Mouse (Mus musculus): ENCODE results near the gene Phyhipl.
A peak's percentile ranks its signal among the peaks of the same experiment; 100 is the strongest.

Phyhipl gene

DNA sequence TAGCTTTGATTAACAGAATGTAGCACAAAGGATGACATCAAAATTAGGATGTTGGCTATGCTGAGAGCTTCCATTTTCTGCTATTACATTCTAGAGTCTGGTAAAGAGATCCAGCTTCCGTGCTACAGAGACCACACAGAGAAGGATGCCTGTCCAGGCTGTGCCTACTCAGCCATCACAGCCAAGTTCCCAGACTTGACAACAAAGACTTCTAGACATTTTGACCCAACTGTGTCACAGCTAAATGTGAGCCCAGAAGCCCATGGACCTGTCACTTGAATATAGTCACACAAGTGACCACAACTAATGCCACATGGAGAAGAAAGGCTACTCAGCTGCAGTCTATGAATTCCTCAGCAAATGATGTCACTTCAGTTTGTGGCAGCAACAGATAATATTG, 24.6 kb downstream of the Phyhipl start:
- DNase-seq = no peak

DNA sequence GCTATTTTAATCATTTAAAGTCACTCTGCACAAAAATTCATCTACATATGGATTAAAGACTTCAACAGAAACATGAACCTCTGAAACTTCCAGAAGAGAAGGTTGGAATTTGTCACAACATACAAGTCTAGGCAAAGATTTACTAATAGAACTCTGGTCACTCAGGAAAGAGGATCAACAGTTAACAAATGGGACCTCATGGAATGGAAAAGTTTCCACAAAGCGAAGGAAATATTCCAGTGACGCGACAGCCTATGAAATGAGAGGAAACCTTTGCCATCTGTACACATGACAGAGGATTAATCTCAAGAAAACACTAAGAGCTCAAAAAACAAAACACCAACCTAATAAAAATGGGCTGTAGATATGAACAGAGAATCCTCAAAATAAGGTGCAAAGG, 32.3 kb downstream of the Phyhipl start:
- no peak for DNase-seq

DNA sequence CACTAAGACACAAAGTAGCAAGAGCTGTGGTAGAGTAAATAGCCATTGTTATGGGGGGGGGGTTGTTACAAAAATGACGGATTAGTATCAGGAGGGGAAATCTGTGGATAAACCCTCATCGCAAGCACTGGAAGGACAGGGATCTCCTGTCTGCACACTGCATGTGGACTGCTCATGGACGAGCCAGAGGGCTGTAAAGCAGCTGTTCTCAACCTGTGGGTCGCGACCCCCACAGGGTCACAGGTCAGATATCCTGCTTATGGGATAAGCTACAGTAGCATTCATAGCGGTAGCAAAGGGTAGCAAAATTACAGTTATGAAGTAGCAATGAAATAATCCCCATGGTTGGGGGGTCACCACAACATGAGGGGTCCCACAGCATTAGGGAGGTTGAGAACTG, 39.4 kb downstream of the Phyhipl start:
- no peak for DNase-seq

DNA sequence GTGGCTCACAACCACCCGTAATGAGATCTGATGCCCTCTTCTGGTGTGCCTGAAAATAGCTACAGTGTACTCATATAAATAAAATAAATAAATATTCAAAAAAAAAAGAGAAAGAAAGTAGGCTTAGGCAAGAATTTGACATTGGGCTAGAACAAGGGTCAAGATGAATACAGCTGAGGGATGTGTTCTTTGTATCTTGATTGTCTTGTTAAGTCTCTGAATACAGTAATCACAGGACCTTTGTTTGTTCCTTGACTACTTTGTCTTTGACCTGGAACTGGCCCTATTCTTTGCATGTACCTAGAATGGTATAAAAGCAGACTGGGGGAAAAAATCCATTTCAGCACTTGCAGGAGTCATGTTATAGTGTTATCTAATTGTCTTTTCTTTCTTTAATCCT, 44.1 kb downstream of the Phyhipl start:
- DNase-seq = no peak

DNA sequence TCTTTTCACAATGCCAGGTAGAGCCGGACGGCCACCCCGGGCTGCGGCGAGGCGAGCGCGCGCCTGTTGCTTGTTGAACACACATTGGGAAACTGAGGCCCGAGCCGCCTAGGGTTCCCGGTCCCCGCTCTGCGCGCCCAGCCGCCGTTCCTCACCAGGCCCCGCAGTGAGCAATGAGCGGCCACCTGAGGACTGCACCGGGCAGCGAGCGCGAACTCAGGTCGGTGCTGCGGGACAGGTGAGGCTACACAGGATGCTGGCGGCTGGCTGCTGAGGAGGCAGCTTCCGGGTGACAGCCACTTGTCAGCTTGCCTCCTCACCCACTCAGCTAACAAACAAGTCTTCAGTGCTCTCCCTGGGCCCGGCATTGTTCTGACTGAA, 55.9 kb downstream of the Phyhipl start:
- no peak for DNase-seq

DNA sequence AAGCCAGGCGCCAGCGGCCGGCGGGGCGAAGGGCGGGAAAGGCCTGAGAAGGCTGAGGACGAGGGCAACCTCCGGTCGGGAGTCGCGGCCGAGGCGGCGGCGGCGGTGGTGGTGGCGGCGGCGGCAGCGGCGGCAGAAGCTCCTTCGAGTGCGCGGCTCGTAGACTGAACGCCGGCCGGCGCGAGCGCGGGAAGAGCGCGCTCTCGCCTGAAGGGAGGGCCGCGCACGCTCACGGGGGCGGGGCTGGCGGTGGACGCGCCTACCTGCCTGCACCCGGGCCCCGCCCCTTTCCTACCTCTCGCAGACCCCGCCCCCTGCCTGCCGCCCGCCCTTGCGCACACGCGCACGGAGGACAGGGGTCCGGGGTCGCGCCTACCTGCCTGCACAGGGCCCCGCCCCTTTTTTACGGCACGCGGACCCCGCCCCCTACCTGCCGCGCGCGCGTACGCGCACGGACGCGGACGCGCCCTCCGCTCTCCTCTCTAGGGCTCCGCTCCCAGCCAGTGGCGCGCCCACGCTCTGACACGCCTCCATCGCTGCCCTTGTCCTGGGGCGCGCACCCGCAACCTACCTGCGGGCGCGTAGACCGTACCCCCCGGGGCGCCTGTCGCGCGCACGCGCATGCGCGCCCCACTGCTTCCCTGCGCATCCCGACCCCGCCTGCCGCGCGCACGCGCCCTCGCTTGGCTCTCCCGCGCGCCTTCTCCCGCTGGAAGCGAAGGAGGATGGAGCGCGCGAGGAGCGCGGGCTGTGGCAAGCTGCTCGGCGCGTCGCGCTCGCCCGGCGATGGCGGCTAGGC, 56.4 kb downstream of the Phyhipl start:
- peak; percentile 68 for DNase-seq

DNA sequence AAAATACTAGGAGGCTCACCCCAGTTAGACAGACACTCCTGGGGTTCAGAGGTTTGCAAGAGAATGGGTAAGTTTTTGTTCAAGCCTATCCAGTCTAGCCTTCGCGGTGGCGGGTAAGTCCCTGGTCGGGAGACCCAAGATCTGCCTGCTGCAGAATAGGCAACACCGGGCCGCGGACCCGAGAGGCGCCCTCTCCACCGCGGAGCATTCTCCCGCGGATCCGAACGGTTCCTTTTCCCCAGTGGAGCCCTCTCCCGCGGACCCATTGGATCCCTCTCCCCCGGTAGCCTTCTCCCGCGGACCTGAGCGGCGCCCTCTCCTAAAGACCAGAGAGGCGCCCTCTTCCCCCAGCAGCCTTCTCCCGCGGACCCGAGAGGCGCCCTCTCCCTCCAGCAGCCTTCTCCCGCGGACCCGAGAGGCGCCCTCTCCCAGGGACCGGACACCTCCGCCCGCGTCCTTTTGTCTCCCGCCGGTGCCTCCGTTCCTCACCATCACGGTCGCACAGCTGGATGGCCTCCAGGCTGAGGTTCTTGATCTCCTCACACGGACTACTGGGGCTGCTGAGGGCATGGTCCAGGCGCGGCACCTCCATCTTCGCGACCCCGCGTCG, 57.1 kb downstream of the Phyhipl start:
- DNase-seq = peak; percentile 3

DNA sequence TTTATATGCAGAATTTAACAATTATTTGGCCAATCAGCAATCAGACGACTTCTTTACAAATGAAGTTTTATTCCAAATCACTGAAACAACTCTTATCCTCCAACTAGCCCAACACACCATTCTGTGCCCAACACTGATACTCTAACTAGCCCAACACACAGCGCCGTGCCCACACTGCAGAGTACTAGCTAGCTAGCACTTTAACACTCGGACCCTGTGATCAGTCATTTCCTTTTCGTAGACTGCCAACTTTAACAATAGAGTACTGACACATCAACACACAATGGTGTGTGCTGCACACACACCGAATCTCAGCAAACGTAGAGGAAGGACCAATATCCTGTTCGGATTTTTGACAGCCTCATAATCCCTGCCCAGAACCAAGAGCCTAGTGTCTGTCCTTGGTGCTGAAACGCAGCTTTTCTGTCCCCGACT, 57.7 kb downstream of the Phyhipl start:
- DNase-seq = peak; percentile 23

DNA sequence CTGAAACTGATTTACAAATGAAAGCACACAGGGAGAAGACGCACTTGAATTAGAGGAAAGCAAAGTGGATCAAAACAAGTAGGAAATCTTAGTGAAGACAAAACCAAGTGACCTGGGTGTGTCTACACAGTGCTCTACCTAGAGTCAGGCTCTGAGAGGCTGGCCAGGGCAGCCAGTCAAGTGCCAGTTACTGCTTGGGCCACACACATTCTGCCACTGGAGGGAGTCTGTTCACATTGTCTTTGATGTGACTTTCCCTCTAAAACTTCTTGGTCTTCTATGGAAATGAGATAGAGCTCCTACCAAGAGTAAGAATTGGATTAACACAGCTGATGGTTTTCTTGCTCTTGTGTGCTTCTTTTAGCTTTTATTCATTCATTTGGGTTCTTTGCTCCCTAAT, 61.8 kb downstream of the Phyhipl start:
- DNase-seq = no peak

DNA sequence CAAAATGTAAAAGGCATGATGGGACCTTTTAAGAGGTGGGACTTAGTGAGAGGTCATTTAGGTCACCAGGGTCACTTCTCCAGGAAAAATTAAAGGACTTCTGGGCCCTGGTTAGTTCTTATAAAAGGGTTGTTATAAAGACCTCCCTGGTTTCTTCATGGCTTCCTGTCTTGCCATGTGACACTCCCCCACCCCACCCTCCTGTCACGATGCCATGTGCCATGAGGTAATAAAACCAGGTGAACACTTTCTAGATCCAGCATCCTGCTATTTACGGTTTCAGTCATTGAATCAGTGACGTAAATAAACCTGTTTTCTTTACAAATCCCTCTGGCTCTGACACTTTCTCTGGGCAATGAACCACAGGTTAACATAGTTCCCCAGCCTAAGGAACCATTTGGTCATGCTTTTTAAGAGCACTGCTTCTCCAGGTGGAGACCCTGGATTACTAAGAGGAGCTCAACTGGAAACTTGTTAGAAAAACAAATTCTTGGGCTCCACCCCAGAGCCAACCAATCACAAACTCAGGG, 68.8 kb downstream of the Phyhipl start:
- DNase-seq = no peak

DNA sequence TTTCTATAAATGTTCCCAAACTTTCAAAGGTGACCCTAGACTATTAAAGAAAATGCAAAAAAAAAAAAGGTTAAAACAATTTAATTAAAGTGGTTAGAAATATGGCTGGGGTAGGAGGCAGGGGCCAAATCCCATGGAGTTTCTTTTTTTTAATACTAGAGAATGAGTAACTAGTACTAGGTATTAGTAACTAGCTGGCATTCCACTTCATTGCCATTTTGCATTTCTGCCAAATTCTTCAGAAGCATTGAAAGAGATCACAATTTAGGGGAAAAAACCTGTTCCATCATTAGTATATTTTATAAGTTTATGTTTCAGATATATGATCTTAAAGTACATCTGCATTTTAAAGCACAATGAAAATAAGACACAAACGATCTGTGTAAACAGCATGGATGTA, 71.6 kb downstream of the Phyhipl start:
- DNase-seq = no peak

DNA sequence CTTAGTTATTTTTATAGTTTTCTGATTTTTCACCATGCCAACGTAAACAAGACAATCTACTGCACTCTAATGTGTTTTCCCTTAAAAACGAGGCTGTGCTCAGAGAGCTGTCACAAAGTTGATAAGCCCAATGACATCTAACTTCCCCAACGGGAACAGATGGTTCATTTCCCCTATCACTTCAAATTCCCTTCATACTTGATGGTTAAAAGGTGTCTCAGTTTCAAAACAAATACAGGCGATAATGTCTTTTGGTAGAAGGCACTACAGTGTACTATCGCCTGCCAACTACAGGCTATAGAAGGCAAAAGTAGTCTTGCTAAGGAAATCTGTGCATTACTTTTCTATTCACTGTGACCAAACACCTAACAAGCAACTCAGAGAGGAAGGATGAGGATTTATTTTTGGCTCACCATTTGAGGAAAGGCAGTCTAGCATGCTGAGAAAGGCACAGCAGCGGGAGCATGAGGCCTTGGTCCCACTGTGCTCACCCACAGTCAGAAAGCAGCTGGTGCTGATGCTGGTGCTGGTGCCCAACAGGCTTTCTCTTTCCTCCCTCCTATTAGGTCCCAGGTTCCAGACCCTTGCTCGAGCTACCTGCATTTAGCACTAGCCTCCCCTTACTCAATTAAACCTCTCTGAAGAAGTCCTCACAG, 74.1 kb downstream of the Phyhipl start:
- no peak for DNase-seq

DNA sequence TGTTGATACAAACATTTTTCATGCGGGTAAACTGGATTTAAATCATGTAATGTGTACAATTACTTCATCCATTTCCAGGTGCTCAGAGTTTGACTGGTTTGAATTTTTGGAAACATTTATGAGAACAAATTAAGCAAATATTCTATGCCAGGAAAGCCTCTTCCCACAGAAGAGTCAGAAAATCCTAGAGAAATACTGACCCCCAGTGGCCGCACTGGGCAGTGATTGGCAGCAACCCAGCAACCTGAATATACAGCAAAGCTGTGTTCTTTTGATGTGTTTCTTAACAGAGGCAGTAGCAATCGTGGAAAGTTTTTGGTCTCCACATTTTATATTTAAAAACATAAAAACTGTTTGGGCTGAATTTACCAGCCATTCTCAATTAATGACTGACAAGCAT, 92.1 kb downstream of the Phyhipl start:
- DNase-seq = peak; percentile 48

DNA sequence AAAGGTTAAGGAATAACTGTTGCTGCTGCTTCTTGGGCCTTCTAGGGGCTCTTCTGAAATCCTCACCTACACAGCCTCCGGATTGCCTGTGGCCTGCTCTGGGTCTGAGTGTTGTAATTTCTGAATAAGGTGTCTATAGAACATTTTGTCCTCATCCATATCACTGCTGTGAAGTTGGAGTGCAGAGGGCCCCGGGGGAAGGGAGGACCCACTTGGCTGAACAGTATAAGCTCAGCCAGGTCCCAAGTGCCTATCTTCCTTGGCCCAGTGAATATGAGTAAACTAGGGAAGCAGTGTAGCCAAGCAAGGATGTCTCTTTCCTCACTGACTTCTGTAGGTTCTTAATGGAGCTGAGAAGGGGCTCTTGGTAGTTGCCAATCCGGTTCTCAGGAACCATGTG, 103.2 kb downstream of the Phyhipl start:
- no peak for DNase-seq

DNA sequence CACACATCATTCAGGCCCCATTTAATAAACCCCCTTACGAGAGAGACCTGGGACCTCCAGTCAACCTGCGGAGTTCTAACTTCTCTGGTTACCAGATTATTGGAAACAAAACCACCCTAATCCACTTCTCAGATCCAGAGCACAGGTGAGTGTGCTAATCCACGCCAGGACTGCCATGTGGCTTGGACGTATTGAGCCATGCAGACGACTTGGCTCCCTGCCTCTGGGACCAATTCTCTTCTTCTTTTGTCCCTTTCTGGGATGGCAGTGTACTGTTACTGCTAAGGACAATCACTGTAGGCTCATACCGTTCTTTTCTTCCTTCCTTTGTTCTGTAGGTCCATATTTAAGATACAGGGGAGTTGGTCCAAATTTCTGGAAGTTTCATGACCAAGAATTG, 112.9 kb downstream of the Phyhipl start:
- DNase-seq = no peak

DNA sequence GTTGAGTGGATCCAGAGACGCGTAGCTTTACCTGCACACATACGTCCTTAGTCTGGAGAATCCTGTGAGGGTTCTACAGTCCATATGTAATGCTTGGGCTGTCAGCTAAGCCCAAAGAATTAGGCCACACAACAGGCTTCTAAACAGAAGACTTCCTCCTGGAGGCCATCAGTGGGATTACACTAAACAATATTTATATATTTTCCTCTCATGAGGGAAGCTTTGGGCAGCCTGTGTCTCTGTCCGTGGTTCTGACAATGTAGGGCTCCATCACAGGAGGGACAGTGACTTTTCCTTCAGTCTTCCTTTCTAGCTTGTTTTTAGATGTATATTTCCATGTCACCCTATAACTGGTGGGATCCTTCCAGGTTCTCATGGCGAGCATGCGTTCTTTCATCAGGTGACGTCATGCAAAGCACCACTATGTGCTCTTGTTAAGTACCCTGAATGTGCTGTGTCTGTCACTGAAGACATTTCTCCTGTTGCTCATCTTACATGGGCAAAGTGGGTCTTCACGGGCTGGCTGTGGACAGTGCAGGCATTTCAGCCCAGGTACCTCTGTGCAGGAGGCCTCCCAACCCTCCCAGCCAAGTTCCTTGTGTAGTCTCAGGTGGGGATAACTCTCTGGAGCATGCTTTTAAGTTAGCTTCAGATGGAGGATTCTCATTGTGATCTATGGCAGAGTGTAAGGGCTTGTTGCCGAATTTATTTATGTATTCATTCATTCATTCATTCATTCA, 115.1 kb downstream of the Phyhipl start:
- no peak for DNase-seq

DNA sequence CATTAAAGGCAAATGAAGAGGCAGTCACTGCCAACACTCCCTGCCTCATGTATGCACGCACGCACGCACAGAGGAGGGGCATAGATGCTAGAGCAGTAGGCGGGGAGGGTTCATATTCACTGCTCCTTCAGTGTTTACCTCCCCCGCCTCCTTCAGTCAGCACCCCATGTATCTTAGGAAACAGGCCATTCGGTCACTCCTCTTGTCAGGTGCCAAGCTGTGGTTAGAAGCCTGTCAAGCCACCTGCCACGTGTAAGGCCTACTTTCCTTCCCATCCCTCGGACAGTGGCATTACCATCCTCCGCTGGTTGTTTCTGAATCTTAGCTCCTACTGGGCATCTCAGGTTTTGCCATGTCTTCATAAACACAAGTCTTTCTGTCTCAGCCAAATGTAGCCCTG, 116.5 kb downstream of the Phyhipl start:
- no peak for DNase-seq

DNA sequence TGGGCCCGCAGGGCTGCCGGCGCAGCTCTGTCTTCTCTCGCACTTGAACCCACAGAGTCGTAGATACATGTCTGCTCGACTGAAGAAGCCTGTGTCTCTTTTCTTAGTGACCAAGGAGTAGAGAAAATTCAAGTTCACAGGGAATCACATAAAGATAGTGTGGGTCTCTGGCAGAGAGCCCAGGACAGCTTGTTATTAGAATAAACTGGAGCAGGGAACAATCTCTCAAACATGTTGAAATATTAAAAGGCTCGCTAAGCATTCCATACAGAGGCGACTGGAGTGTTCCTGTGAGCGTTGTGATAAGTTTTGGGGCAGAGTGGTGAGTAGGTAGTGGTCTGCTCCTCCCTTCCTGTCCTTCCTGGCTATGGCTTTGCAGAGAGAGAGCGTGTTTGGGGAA, 118.1 kb downstream of the Phyhipl start:
- DNase-seq = no peak

DNA sequence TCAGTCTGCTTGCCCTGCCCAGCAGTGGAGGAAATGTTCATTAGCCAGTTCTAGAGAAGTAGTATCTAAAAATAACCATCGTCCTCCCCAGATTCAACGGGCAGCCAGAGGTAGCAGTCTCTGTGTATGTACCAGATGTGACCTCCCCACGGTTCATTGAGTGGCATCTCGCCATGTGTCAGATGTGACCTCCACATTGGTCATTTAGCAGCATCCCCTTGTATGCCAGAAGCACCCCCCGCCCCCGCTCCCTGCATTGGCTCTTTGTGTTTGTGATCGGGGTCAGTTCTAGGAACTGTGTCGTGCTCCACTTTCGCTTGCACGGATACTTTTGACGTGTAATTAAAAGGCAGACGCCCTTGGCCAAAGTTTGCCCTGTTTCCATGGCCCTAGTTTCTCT, 120.4 kb downstream of the Phyhipl start:
- DNase-seq = no peak

DNA sequence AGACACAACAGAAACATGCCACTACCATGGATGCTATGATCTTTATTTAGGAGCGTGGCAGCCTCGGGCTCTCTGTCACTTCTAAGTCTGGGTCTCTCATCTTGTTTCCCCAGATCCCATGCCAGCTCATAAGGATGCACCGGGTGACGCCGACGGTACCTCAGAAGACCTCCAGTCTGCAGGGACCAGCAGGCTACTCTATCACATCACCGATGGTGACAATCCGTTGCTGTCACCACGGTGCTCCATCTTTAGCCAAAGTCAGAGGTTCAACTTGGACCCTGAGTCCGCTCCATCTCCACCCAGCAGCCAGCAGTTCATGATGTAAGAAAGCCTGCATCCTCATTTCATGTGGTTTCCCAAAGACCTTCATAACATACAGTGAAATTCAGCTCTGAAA, 121.2 kb downstream of the Phyhipl start:
- DNase-seq = no peak

DNA sequence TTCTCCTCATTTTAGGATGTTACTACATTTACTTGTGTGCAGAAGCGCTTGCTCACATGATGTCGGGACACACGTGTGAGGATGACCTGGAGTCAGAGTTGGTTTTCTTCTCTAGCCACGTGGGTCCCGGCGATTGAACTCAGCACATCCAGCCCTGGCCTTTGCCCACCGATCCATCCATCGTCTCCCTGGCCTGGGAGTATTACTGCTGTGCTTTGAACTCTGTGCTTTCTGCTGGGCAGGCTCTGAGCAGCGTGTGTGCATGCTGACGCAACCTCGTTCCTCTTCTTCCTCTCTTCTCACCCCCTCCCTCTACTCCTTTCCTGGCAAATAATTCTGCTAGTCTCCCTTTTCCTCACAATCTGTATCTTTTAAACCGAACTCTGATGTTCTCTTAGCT, 121.8 kb downstream of the Phyhipl start:
- no peak for DNase-seq

DNA sequence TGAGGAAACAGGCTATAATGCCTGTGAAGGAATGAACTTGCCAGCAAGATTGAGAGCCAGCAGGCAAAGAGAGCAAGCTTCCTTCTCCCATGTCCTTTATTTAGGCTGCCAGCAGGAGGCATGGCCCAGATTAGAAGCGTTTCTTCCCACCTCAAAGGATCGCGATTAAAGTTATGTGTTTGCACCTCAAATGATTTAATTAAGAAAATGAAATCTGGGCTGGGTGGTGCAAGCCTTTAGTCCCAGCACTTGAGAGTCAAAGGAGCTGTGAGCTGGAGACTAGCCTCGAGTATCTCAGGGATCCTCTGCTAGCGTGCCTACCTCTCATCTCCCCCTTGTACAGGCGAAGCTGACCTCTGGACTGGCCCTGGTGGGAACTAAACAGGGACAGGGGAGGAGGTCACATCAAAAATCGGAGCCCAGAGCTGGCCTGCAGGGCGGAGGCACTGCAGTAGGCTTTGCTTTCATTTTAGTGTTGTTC, 122.4 kb downstream of the Phyhipl start:
- DNase-seq = no peak

DNA sequence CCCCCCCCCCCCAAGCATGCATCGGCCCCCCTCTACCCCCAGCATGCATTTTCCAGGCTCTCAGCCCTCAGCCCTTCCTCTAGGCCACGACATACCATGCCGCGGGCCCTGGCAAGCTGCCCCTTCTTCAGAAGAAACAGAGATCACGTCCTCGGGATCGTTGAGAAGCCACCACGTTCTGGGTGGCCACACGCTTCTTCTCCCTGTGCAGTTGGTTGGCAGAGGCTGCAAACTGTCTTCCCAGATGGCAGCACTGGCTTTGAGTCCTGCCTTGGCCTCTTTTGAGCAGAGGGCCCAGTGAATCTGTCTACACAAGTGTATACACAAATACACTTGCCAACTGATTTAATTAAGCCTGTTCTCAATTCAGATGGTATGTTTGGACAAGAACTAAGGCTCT, 123.5 kb downstream of the Phyhipl start:
- no peak for DNase-seq
